Mouse (Mus musculus) limb, embryonic 13.5 days (tissue): ENCODE data around the gene Kcnab1. TPM values are rescaled to one million over a fixed set of nuclear protein-coding genes. Genes with fewer than 3 reads are reported as not detected.
"Not testable (repeated sequence)": the region's sequence is repeated elsewhere in the genome, so short reads cannot be mapped to it uniquely, and the experiment has no call there.

Source experiments
- ATAC-seq: fragments of 200-750 bp; cut with Nextera tagmentation; 2 replicates; pipeline ENCODE4 v1.8.0; 2017; ENCODE audit warnings: low read depth, moderate number of reproducible peaks, moderate TSS enrichment; ENCODE audit not compliant: low FRiP score
- H3K27ac ChIP-seq: fragments of 300-500 bp; sonication (generic); 2 replicates; pipeline ENCODE4 v1.5.1; 2015; ENCODE audit warnings: inconsistent platforms, mild to moderate bottlenecking, moderate library complexity
- H3K27me3 ChIP-seq: fragments of 300-500 bp; sonication (generic); 2 replicates; pipeline ENCODE4 v1.6.1; 2015; ENCODE audit warnings: mild to moderate bottlenecking, inconsistent platforms
- H3K36me3 ChIP-seq: fragments of 300-500 bp; sonication (generic); 2 replicates; pipeline ENCODE4 v1.6.1; 2015; ENCODE audit warnings: inconsistent platforms, mild to moderate bottlenecking, moderate library complexity
- H3K4me1 ChIP-seq: fragments of 300-500 bp; sonication (generic); 2 replicates; pipeline ENCODE4 v1.6.1; 2015; ENCODE audit warnings: inconsistent platforms
- H3K4me2 ChIP-seq: fragments of 300-500 bp; sonication (generic); replicated peaks from 2 replicates; pipeline ENCODE4 v1.6.1; 2015; ENCODE audit warnings: inconsistent platforms, mild to moderate bottlenecking, moderate library complexity
- H3K4me3 ChIP-seq: fragments of 300-500 bp; sonication (generic); 2 replicates; pipeline ENCODE4 v1.5.1; 2015; ENCODE audit warnings: moderate library complexity, mild to moderate bottlenecking, inconsistent platforms
- H3K9ac ChIP-seq: fragments of 300-500 bp; sonication (generic); 2 replicates; pipeline ENCODE4 v1.6.1; 2015; ENCODE audit warnings: mild to moderate bottlenecking, inconsistent platforms
- H3K9me3 ChIP-seq: fragments of 300-500 bp; sonication (generic); 2 replicates; pipeline ENCODE4 v1.6.1; 2016; ENCODE audit warnings: inconsistent platforms
- WGBS: fragments of 180-500 bp; shearing (Covaris S2); methylation state at CpG from one replicate; pipeline ENCODE4 v1.1.7; 2015; 5-methylcytosine and 5-hydroxymethylcytosine counted together
- polyA plus RNA-seq: library from polyadenylated mRNA; unstranded; fragments of >200 nt; fragmentation: Nextera tagmentation; extraction: Ambion mirVana; gene quantifications from 2 replicates; pipeline ENCODE4 v1.2.1, GENCODE M21; 2015

Gene Kcnab1
- polyA plus RNA-seq, 1 experiment from 2014 or later: 12.5 TPM

DNA sequence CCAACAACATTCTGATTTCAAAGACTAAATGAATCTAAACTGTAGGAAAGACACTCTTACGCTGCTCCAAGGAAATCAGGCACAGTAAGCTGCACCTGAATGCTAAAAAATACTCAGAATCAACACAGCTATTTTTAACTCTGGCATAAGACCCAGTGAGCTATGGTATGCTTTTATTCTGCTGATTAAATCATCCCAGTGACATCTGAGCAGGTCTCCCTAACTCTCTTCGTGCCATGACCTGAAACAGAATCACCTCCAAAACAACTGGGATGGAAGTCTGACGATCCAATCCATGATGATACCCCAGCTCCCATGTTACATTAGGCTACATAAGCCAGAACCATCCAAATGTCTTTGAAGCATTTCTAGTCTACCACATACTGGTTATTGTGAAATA, 275.2 kb downstream of the Kcnab1 start:
- Histone ChIP-seq H3K9ac (no peak overlapping the region), H3K36me3 (peaks cover 84% of the 10 kb centered on the region), H3K27me3 (no peaks in the 10 kb centered on the region), H3K9me3 (no peaks in the 10 kb centered on the region), H3K4me3 (no peak overlapping the region), H3K4me2 (no peak overlapping the region), H3K4me1 (0 out of 2 replicates have a peak, but pooled peaks cover 6% of the 10 kb centered on the region), H3K27ac (no peak overlapping the region)
- WGBS: 89% methylated on average over 3 of the region's 3 CpGs
- no peak for ATAC-seq

GRCm38 (mm10) chr3:65385771-65386170, 276.6 kb downstream of the Kcnab1 start:
- peaks cover 82% of the 10 kb centered on the region for H3K36me3 ChIP-seq
- H3K4me2 ChIP-seq: no peak overlapping the region
- no peaks in the 10 kb centered on the region for H3K27me3 ChIP-seq
- no peak overlapping the region for H3K9ac ChIP-seq
- H3K4me1 ChIP-seq: peaks cover 16% of the 10 kb centered on the region
- no peak overlapping the region for H3K27ac ChIP-seq
- H3K4me3 ChIP-seq: no peak overlapping the region
- no peaks in the 10 kb centered on the region for H3K9me3 ChIP-seq
- no peak for ATAC-seq

GRCm38 (mm10) chr3:65391222-65391783, 282.1 kb downstream of the Kcnab1 start:
- WGBS: 21% methylated on average over 6 of the region's 6 CpGs
- peak overlapping the region; percentile 88 for H3K4me2 ChIP-seq
- H3K9ac ChIP-seq: peak overlapping the region; percentile 91
- peak overlapping the region; percentile 87 for H3K4me3 ChIP-seq
- peak overlapping the region; percentile 93 for H3K27ac ChIP-seq
- H3K27me3 ChIP-seq: no peaks in the 10 kb centered on the region
- H3K4me1 ChIP-seq: peaks cover 20% of the 10 kb centered on the region
- no peaks in the 10 kb centered on the region for H3K9me3 ChIP-seq
- peaks cover 35% of the 10 kb centered on the region for H3K36me3 ChIP-seq
- ATAC-seq: no peak

DNA sequence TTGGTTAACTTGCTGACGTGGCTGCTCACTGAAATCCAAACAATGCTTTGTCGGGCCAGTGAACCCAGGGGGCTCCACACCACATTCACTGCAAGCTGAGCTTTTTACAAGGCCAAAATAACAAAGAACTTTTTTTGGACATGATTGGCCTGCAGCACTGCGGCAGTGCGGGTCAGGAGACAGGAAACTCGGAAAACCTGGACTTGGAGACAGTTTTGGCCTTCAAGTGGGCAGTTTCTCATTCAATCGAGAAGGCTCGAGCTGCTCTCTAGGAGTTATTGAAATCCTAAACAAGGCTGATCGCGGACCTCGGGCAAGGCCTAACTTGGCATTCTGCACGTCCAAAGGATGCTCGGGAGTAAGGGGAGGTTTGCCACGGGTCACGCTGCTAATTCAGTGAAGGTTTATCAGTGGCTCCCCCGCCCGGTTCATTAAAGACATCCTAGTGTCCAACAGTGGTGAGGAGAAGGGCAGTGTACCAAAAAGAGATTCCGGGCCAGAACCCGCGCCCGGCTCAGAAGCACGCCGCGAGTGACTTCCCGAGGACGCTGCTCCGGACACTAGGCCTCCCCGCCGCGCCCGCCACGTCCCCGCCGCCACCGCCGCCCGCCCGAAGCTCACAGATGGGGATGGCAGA, 282.7 kb downstream of the Kcnab1 start:
- ATAC-seq: peak; percentile 62
- Histone ChIP-seq H3K9me3 (no peaks in the 10 kb centered on the region), H3K4me3 (peak overlapping the region; percentile 87), H3K4me1 (peaks cover 20% of the 10 kb centered on the region), H3K9ac (peak overlapping the region; percentile 91), H3K27ac (peak overlapping the region; percentile 93), H3K4me2 (peak overlapping the region; percentile 88), H3K36me3 (peaks cover 29% of the 10 kb centered on the region), H3K27me3 (no peaks in the 10 kb centered on the region)
- WGBS: under 1% methylated on average over 37 of the region's 37 CpGs

DNA sequence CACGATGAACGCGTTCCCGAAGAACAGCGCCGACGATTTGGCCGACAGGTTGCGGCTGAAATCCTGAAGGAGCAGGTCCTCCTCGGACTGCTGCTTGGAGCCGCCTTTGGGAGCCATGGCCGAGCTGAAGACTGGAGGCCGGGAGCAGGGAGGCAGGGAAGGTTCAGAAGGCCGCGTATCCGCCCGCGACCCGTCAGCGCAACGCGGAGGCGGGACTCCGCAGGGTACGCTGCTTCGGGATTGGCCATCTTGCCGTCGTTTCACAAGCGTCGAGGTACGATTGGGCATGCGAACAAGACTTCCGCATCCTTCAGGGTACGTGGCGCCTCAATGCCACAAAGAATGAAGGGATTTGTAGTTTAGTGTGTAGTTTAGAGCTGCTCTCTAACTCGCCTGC, 283.2 kb downstream of the Kcnab1 start, which contains the start of gene Ssr3:
Gene Ssr3 (minus strand): TSS at position 203 of the 397 bp plus-strand sequence.
- H3K27me3 ChIP-seq: no peaks in the 10 kb centered on the region
- peak within 1 kb of the TSS; percentile 93 for H3K27ac ChIP-seq
- H3K9ac ChIP-seq: peak within 1 kb of the TSS; percentile 91
- peak within 1 kb of the TSS; percentile 87 for H3K4me3 ChIP-seq
- H3K9me3 ChIP-seq: no peaks in the 10 kb centered on the region
- peaks cover 24% of the 10 kb centered on the region for H3K36me3 ChIP-seq
- WGBS: under 1% methylated on average over 36 of the region's 36 CpGs
- H3K4me1 ChIP-seq: peaks cover 20% of the 10 kb centered on the region
- peak; percentile 98 for ATAC-seq
- peak within 1 kb of the TSS; percentile 88 for H3K4me2 ChIP-seq

GRCm38 (mm10) chr3:65395111-65395510, 285.9 kb downstream of the Kcnab1 start:
- H3K4me3 ChIP-seq, ATAC-seq, H3K9ac ChIP-seq, H3K27me3 ChIP-seq, H3K27ac ChIP-seq, H3K36me3 ChIP-seq, H3K4me2 ChIP-seq, H3K4me1 ChIP-seq, H3K9me3 ChIP-seq: not testable (repeated sequence)
- 100% methylated on average over 1 of the region's 1 CpGs for WGBS

DNA sequence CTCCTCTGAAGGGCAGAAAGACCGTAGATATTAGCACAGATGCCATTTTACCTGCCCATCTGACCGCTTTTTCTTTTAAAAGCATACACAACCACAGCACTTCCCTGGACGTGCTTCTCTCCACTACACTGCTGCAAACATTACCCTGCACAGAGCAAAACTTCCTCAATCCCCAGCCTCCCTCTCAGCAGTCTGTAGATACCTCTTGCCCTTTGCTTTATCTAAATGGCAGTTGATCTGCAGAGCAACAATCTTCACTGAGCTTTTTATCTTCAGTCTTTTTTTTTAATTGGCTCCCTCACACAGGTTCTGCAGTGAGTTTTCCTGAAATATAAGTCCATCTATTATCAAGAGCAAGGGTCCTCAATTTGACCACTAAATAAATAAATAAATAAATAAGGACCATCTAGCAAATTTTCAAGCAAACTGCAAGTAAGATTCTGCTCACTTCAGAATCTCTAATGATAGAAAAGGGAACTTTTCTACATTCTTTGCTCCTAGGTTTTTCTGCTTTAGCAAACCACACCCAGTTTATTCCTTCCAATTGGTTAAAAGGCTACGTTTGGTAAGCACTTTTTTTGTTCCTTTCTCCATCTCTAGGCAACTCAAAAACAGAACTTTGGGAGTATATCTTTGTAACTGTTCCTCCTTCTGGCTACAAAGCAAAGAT, 287.8 kb downstream of the Kcnab1 start:
- Histone ChIP-seq H3K4me2 (no peak overlapping the region), H3K27me3 (no peaks in the 10 kb centered on the region), H3K36me3 (no peaks in the 10 kb centered on the region), H3K4me3 (no peak overlapping the region), H3K9me3 (no peaks in the 10 kb centered on the region), H3K4me1 (no peaks in the 10 kb centered on the region), H3K9ac (no peak overlapping the region), H3K27ac (no peak overlapping the region)
- no peak for ATAC-seq
- WGBS: 84% methylated on average over 4 of the region's 4 CpGs

DNA sequence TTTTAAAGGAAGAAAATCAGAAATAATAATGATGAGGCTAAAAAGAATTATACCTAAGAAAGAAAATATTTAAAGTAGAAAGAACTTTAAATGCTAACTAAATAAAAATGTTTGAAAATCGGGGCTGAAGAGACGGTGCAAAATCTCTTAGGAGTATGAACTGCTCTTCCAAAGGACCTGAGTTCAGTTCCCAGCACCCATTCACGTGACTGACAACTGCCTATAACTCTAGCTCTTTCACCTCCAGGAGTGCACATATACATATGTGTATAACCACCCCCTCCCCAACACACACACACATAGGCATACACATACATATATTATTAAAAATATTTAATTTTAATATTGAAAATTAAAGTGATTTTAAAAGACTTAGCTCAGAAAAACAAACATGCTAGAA, 288.4 kb downstream of the Kcnab1 start:
- Histone ChIP-seq H3K27ac (no peak overlapping the region), H3K4me1 (no peaks in the 10 kb centered on the region), H3K9ac (no peak overlapping the region), H3K4me3 (no peak overlapping the region), H3K9me3 (no peaks in the 10 kb centered on the region), H3K36me3 (no peaks in the 10 kb centered on the region), H3K4me2 (no peak overlapping the region), H3K27me3 (no peaks in the 10 kb centered on the region)
- ATAC-seq: no peak
- 90% methylated on average over 3 of the region's 3 CpGs for WGBS

DNA sequence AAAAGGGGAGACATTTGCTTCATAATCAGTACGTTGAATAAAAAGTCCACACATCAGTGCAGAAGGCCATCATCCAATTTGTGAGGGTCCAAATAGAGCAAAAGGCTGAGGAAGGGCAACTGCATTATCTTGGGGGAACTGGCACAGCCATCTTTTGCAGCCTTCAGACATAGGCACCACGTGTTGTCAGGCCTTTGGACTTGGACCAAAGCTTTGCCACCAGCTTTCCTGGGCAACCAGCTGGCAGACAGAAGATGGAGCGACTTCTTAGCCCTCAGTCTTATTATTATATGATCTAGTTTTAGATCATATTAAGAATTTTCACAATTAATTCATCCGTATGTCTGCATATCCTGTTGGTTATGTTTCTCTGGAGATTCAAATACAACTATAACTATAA, 296.6 kb downstream of the Kcnab1 start:
- H3K4me2 ChIP-seq: no peak overlapping the region
- H3K27ac ChIP-seq: no peak overlapping the region
- no peak for ATAC-seq
- H3K9ac ChIP-seq: no peak overlapping the region
- 75% methylated on average over 4 of the region's 4 CpGs for WGBS
- H3K4me3 ChIP-seq: no peak overlapping the region
- no peaks in the 10 kb centered on the region for H3K9me3 ChIP-seq
- H3K4me1 ChIP-seq: no peaks in the 10 kb centered on the region
- no peaks in the 10 kb centered on the region for H3K27me3 ChIP-seq
- no peaks in the 10 kb centered on the region for H3K36me3 ChIP-seq

GRCm38 (mm10) chr3:65407891-65408290, 298.7 kb downstream of the Kcnab1 start:
- no peak for ATAC-seq
- no peaks in the 10 kb centered on the region for H3K4me1 ChIP-seq
- H3K27me3 ChIP-seq: no peaks in the 10 kb centered on the region
- H3K9ac ChIP-seq: no peak overlapping the region
- no peak overlapping the region for H3K27ac ChIP-seq
- no peak overlapping the region for H3K4me2 ChIP-seq
- no peaks in the 10 kb centered on the region for H3K36me3 ChIP-seq
- no peak overlapping the region for H3K4me3 ChIP-seq
- no peaks in the 10 kb centered on the region for H3K9me3 ChIP-seq

DNA sequence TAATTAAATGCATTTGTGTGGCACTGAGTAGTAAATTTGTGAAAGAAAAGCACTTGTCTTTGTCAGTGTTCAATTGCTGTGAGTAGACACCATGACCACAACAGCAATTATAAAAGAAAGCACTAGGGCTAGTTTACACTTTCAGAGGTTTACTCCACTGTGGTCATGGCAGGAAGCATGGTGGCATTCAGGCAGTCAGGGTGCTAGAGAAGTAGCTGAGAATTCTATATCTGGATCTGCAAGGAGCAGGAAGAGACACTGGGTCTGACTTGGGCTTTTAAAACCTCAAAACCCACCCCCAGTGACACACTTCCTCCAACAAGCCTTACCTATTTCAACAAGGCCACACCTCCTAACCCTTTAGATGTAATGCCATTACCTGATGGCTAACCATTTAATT, 307.4 kb downstream of the Kcnab1 start:
- H3K9ac ChIP-seq: no peak overlapping the region
- H3K4me3 ChIP-seq: no peak overlapping the region
- no peaks in the 10 kb centered on the region for H3K27me3 ChIP-seq
- no peak overlapping the region for H3K27ac ChIP-seq
- H3K4me2 ChIP-seq: no peak overlapping the region
- no peaks in the 10 kb centered on the region for H3K9me3 ChIP-seq
- no peaks in the 10 kb centered on the region for H3K36me3 ChIP-seq
- 0 out of 2 replicates have a peak, but pooled peaks cover 3% of the 10 kb centered on the region for H3K4me1 ChIP-seq
- ATAC-seq: no peak

- no peaks in the 10 kb centered on the region for H3K27me3 ChIP-seq
- ATAC-seq: no peak
- 32% methylated on average over 5 of the region's 5 CpGs for WGBS
- H3K4me3 ChIP-seq: no peak overlapping the region
- H3K4me1 ChIP-seq: 0 out of 2 replicates have a peak, but pooled peaks cover 3% of the 10 kb centered on the region
- no peak overlapping the region for H3K27ac ChIP-seq
- no peak overlapping the region for H3K9ac ChIP-seq
- H3K4me2 ChIP-seq: no peak overlapping the region
- no peaks in the 10 kb centered on the region for H3K36me3 ChIP-seq
- no peaks in the 10 kb centered on the region for H3K9me3 ChIP-seq
These were observed 308.9 kb downstream of the Kcnab1 start for GRCm38 (mm10) chr3:65417913-65418594.
